Mouse (Mus musculus) retina, embryonic 14.5 days (tissue): ENCODE data around the gene Ppfia4.

ENCODE experiments used
- DNase-seq: peaks from one replicate; pipeline ENCODE4 v3.0.0-alpha.2; 2015; ENCODE audit warnings: low spot score

The Ppfia4 gene

GRCm38 (mm10) chr1:134332770-134333271 is at the start of gene Ppfia4:
Gene Ppfia4, minus strand, starts transcription at chr1:134332928.
- DNase-seq, result no peak

GRCm38 (mm10) chr1:134381795-134382625 is 49.3 kb upstream of the Ppfia4 start:
- peak; percentile 39 for DNase-seq

- DNase-seq, result no peak
Measured at GRCm38 (mm10) chr1:134381051-134381450, 48.3 kb upstream of the Ppfia4 start.

- DNase-seq, result no peak
Measured at GRCm38 (mm10) chr1:134374124-134374523, 41.4 kb upstream of the Ppfia4 start.

- DNase-seq, result peak; percentile 77
Measured at GRCm38 (mm10) chr1:134368777-134369337, 36.1 kb upstream of the Ppfia4 start.

GRCm38 (mm10) chr1:134365491-134365890 is 32.8 kb upstream of the Ppfia4 start:
- DNase-seq, result no peak

GRCm38 (mm10) chr1:134363194-134363593 is 30.5 kb upstream of the Ppfia4 start:
- no peak for DNase-seq

GRCm38 (mm10) chr1:134361857-134362212 is 29.1 kb upstream of the Ppfia4 start, which contains the start of gene Tmem183a:
Gene Tmem183a, minus strand, starts transcription at chr1:134361979.
- DNase-seq, result peak; percentile 97

GRCm38 (mm10) chr1:134361195-134361856 is 28.6 kb upstream of the Ppfia4 start:
- no peak for DNase-seq

GRCm38 (mm10) chr1:134360656-134361055 is 27.9 kb upstream of the Ppfia4 start:
- no peak for DNase-seq

GRCm38 (mm10) chr1:134357461-134357860 is 24.7 kb upstream of the Ppfia4 start:
- no peak for DNase-seq

GRCm38 (mm10) chr1:134353326-134353725 is 20.6 kb upstream of the Ppfia4 start:
- DNase-seq, result no peak

- no peak for DNase-seq
Measured at GRCm38 (mm10) chr1:134347791-134348190, 15.1 kb upstream of the Ppfia4 start.

- DNase-seq, result no peak
Measured at GRCm38 (mm10) chr1:134345075-134345474, 12.3 kb upstream of the Ppfia4 start.

- DNase-seq, result peak; percentile 93
Measured at GRCm38 (mm10) chr1:134344005-134344950, 11.6 kb upstream of the Ppfia4 start.

GRCm38 (mm10) chr1:134343567-134343966 is 10.8 kb upstream of the Ppfia4 start:
- no peak for DNase-seq

- DNase-seq, result no peak
Measured at GRCm38 (mm10) chr1:134342781-134343310, 10.1 kb upstream of the Ppfia4 start.

GRCm38 (mm10) chr1:134342278-134342664 is 9.5 kb upstream of the Ppfia4 start:
- DNase-seq, result peak; percentile 5

GRCm38 (mm10) chr1:134341641-134342277 is 9.0 kb upstream of the Ppfia4 start:
- DNase-seq, result no peak

- DNase-seq, result no peak
Measured at GRCm38 (mm10) chr1:134339757-134340619, 7.3 kb upstream of the Ppfia4 start.
